Mouse (Mus musculus): ENCODE data around the gene Cog4. TPM values are rescaled to one million over a fixed set of nuclear protein-coding genes. Genes with fewer than 3 reads are reported as not detected.

Gene Cog4
- total and polyA plus RNA-seq, 2 experiments from 2014 or later, result 39.5 to 51.6 TPM

DNA sequence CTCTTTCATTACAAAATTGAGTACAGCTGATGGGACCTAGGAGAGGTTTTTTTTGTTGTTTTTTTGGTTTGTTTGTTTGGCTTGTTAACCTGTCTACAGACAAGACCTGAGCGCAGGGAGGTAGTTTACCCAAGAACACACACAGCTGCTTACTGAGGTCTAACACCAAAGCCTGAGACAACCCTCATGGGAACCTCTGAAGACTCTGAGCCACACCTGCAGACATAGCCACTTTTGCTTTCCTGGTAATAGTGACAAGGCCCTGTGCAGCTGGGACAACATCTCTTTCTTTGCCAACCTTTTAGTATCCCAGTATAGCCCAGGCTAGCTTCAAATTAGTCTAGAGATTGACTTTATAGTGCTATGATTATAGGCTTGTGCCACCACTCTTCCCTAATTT, 40.3 kb upstream of the Cog4 start:
- 93% methylated on average over 1 of the region's 1 CpGs for WGBS
- no peak for ATAC-seq

GRCm38 (mm10) chr8:110808495-110809472, 37.6 kb upstream of the Cog4 start:
- H3K9ac ChIP-seq (replicated peaks; ENCODE audit: low read length), result no peak overlapping the region
- 64% methylated on average over 13 of the region's 13 CpGs for WGBS
- peak overlapping the region; percentile 36 for H3K27ac ChIP-seq
- H3K27me3 ChIP-seq (ENCODE audit: insufficient read depth, low read length), result no peaks in the 10 kb centered on the region
- DNase-seq (ENCODE audit: low spot score), result peak; percentile 9
- H3K9me3 ChIP-seq (ENCODE audit: low read length), result no peaks in the 10 kb centered on the region
- no peak overlapping the region for H3K4me2 ChIP-seq (ENCODE audit: low read depth, low read length)
- H3K36me3 ChIP-seq (ENCODE audit: insufficient read depth, low read length), result peaks cover 47% of the 10 kb centered on the region
- no peak for ATAC-seq
- TF ChIP-seq CTCF (IDR thresholded peaks at IDR 0.05; ENCODE audit: low read depth), result no peak
- no peak overlapping the region for H3K4me3 ChIP-seq (ENCODE audit: low read length)
- H3K4me1 ChIP-seq (ENCODE audit: insufficient read depth, low read length), result no peaks in the 10 kb centered on the region; the same call in 1 of the 2 replicates

More for the DNA sequence above, 40.3 kb upstream of the Cog4 start:
- no peak for DNase-seq (ENCODE audit: low spot score)
- no peaks in the 10 kb centered on the region; the same call in 1 of the 2 replicates for H3K4me1 ChIP-seq (ENCODE audit: insufficient read depth, low read length)
- no peak overlapping the region for H3K9ac ChIP-seq (replicated peaks; ENCODE audit: low read length)
- H3K9me3 ChIP-seq (ENCODE audit: low read length), result no peaks in the 10 kb centered on the region
- no peak overlapping the region for H3K27ac ChIP-seq
- no peak overlapping the region for H3K4me3 ChIP-seq (ENCODE audit: low read length)
- peaks cover 21% of the 10 kb centered on the region; the same call in 1 of the 2 replicates for H3K36me3 ChIP-seq (ENCODE audit: insufficient read depth, low read length)
- H3K27me3 ChIP-seq (ENCODE audit: insufficient read depth, low read length), result no peaks in the 10 kb centered on the region
- no peak overlapping the region for H3K4me2 ChIP-seq (ENCODE audit: low read depth, low read length)
- TF ChIP-seq CTCF (IDR thresholded peaks at IDR 0.05; ENCODE audit: low read depth), result no peak

DNA sequence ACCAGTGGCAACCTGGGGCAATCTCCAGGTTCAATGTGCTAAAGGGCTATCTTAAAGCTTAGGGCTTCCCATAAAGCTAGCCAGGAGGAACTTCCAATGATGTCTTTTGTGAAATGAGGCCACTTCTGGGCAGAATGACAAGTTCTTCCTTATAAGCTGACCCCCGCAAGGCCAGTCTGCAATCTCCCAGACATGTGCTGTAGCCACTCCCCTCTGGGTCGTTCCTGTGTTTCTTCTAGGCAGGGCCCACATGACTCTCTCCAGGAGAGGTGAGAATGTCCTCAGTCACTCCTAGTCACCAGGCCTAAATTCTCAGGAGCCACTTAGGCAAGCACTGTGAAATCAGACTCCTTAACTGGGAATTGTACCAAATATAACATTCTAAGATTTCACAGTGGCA, 36.6 kb upstream of the Cog4 start:
- no peak for ATAC-seq
- WGBS, result 60% methylated on average over 2 of the region's 2 CpGs
- H3K27me3 ChIP-seq (ENCODE audit: insufficient read depth, low read length), result no peaks in the 10 kb centered on the region

DNA sequence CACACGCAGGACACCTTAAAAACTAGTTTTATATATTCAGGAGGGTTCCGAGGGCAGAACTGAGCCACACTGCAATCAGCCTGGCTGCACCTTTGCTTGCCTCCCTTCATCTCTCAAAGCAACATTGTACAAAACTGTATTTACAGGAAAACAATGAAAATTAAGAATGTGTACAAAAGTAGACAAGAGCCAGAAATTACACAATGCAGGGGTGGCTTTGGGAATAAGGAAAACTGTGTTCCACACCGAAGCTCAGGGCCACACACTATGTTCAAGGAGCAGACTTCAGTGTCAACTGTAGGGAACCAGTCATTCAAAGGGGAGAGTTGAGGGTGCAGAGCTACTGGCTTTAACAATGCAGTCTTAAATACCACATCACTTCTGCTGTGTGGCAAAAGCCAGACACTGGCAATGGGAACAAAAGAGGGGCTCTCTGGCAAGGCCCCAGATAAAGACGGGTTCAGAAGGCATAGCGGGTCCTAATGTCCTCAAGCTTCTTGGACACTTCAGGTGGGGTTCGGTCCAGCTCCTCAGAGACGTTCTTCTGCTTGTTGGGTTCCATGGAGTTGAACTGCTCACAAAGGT, 35.8 kb upstream of the Cog4 start:
- 85% methylated on average over 7 of the region's 7 CpGs for WGBS
- H3K27me3 ChIP-seq (ENCODE audit: insufficient read depth, low read length), result no peaks in the 10 kb centered on the region
- H3K36me3 ChIP-seq (ENCODE audit: insufficient read depth, low read length), result peaks cover 65% of the 10 kb centered on the region
- H3K9ac ChIP-seq (replicated peaks; ENCODE audit: low read length), result no peak overlapping the region
- no peaks in the 10 kb centered on the region; the same call in 1 of the 2 replicates for H3K4me1 ChIP-seq (ENCODE audit: insufficient read depth, low read length)
- H3K9me3 ChIP-seq (ENCODE audit: low read length), result no peaks in the 10 kb centered on the region
- DNase-seq (ENCODE audit: low spot score) (no peak), ATAC-seq (no peak)
- H3K27ac ChIP-seq, result no peak overlapping the region
- no peak overlapping the region for H3K4me2 ChIP-seq (ENCODE audit: low read depth, low read length)
- TF ChIP-seq CTCF (IDR thresholded peaks at IDR 0.05; ENCODE audit: low read depth), result no peak
- no peak overlapping the region for H3K4me3 ChIP-seq (ENCODE audit: low read length)

More for the DNA sequence above, 36.6 kb upstream of the Cog4 start:
- no peak for TF ChIP-seq CTCF (IDR thresholded peaks at IDR 0.05; ENCODE audit: low read depth)
- Histone ChIP-seq H3K27ac (no peak overlapping the region; the same call in 1 of the 2 replicates), H3K9me3 (ENCODE audit: low read length) (no peaks in the 10 kb centered on the region), H3K4me3 (ENCODE audit: low read length) (no peak overlapping the region), H3K9ac (replicated peaks; ENCODE audit: low read length) (no peak overlapping the region), H3K4me1 (ENCODE audit: insufficient read depth, low read length) (no peaks in the 10 kb centered on the region; the same call in 1 of the 2 replicates), H3K4me2 (ENCODE audit: low read depth, low read length) (no peak overlapping the region), H3K36me3 (ENCODE audit: insufficient read depth, low read length) (peaks cover 58% of the 10 kb centered on the region)
- peak; percentile 12 for DNase-seq (ENCODE audit: low spot score)

- WGBS, result 100% methylated on average over 3 of the region's 3 CpGs
- Histone ChIP-seq H3K27me3 (ENCODE audit: insufficient read depth, low read length) (no peaks in the 10 kb centered on the region), H3K9me3 (ENCODE audit: low read length) (no peaks in the 10 kb centered on the region), H3K4me2 (ENCODE audit: low read depth, low read length) (no peak overlapping the region), H3K36me3 (ENCODE audit: insufficient read depth, low read length) (peaks cover 70% of the 10 kb centered on the region), H3K4me1 (ENCODE audit: insufficient read depth, low read length) (no peaks in the 10 kb centered on the region), H3K9ac (replicated peaks; ENCODE audit: low read length) (no peak overlapping the region), H3K27ac (no peak overlapping the region), H3K4me3 (ENCODE audit: low read length) (no peak overlapping the region)
- ATAC-seq (no peak), DNase-seq (ENCODE audit: low spot score) (no peak)
- no peak for TF ChIP-seq CTCF (IDR thresholded peaks at IDR 0.05; ENCODE audit: low read depth)
These were observed 35.3 kb upstream of the Cog4 start for GRCm38 (mm10) chr8:110811116-110811515.

GRCm38 (mm10) chr8:110811793-110812192, 34.6 kb upstream of the Cog4 start:
- no peaks in the 10 kb centered on the region for H3K27me3 ChIP-seq (ENCODE audit: insufficient read depth, low read length)
- no peaks in the 10 kb centered on the region for H3K4me1 ChIP-seq (ENCODE audit: insufficient read depth, low read length)
- peaks cover 76% of the 10 kb centered on the region for H3K36me3 ChIP-seq (ENCODE audit: insufficient read depth, low read length)
- H3K9ac ChIP-seq (replicated peaks; ENCODE audit: low read length), result no peak overlapping the region
- 92% methylated on average over 7 of the region's 7 CpGs for WGBS
- no peak for TF ChIP-seq CTCF (IDR thresholded peaks at IDR 0.05; ENCODE audit: low read depth)
- no peaks in the 10 kb centered on the region for H3K9me3 ChIP-seq (ENCODE audit: low read length)
- no peak for ATAC-seq
- no peak for DNase-seq (ENCODE audit: low spot score)
- no peak overlapping the region for H3K4me3 ChIP-seq (ENCODE audit: low read length)
- no peak overlapping the region for H3K4me2 ChIP-seq (ENCODE audit: low read depth, low read length)
- no peak overlapping the region for H3K27ac ChIP-seq
